Mouse (Mus musculus) heart, embryonic 12.5 days (tissue): ENCODE results near the gene Gabbr2. TPM values are rescaled to one million over a fixed set of nuclear protein-coding genes. Genes with fewer than 3 reads are reported as not detected.

Experiments
- ATAC-seq: fragments of 200-750 bp; cut with Nextera tagmentation; 2 replicates; pipeline ENCODE4 v1.8.0; 2017; ENCODE audit warnings: moderate TSS enrichment, moderate library complexity; ENCODE audit not compliant: insufficient number of reproducible peaks, low FRiP score
- H3K27ac ChIP-seq: fragments of 300-500 bp; sonication (generic); 2 replicates; pipeline ENCODE4 v1.5.1; 2016; ENCODE audit warnings: mild to moderate bottlenecking, moderate library complexity; ENCODE audit not compliant: poor library complexity, severe bottlenecking
- H3K27me3 ChIP-seq: fragments of 300-500 bp; sonication (generic); replicated peaks from 2 replicates; pipeline ENCODE4 v1.6.1; 2016; ENCODE audit warnings: mild to moderate bottlenecking, moderate library complexity
- H3K36me3 ChIP-seq: fragments of 300-500 bp; sonication (generic); 2 replicates; pipeline ENCODE4 v1.6.1; 2016; ENCODE audit warnings: mild to moderate bottlenecking, moderate library complexity
- H3K4me1 ChIP-seq: fragments of 300-500 bp; sonication (generic); replicated peaks from 2 replicates; pipeline ENCODE4 v1.6.1; 2016; ENCODE audit warnings: mild to moderate bottlenecking
- H3K4me2 ChIP-seq: fragments of 300-500 bp; sonication (generic); 2 replicates; pipeline ENCODE4 v1.6.1; 2016; ENCODE audit warnings: mild to moderate bottlenecking, moderate library complexity
- H3K4me3 ChIP-seq: fragments of 300-500 bp; sonication (generic); 2 replicates; pipeline ENCODE4 v1.5.1; 2016; ENCODE audit warnings: mild to moderate bottlenecking
- H3K9ac ChIP-seq: fragments of 300-500 bp; sonication (generic); 2 replicates; pipeline ENCODE4 v1.6.1; 2016; ENCODE audit warnings: mild to moderate bottlenecking, moderate library complexity
- H3K9me3 ChIP-seq: fragments of 300-500 bp; sonication (generic); replicated peaks from 2 replicates; pipeline ENCODE4 v1.6.1; 2016; ENCODE audit warnings: mild to moderate bottlenecking, moderate library complexity
- WGBS: fragments of 180-500 bp; shearing (Covaris S2); methylation state at CpG from one replicate; pipeline ENCODE4 v1.1.7; 2016; 5-methylcytosine and 5-hydroxymethylcytosine counted together
- polyA plus RNA-seq: library from polyadenylated mRNA; unstranded; fragments of >200 nt; fragmentation: Nextera tagmentation; extraction: Ambion mirVana; gene quantifications from 2 replicates; pipeline ENCODE4 v1.2.1, GENCODE M21; 2016

Gabbr2 gene
- polyA plus RNA-seq, 1 experiment from 2014 or later = 0.05 TPM

- H3K9me3 ChIP-seq = no peaks in the 10 kb centered on the region
- peaks cover 13% of the 10 kb centered on the region for H3K27me3 ChIP-seq
- H3K4me3 ChIP-seq = no peak overlapping the region
- no peak overlapping the region for H3K27ac ChIP-seq
- no peak for ATAC-seq
- H3K9ac ChIP-seq = no peak overlapping the region
- no peaks in the 10 kb centered on the region for H3K36me3 ChIP-seq
- WGBS = 85% methylated on average over 7 of the region's 7 CpGs
- no peak overlapping the region for H3K4me2 ChIP-seq
- no peaks in the 10 kb centered on the region for H3K4me1 ChIP-seq
Observed at GRCm38 (mm10) chr4:46842596-46842995, 149.1 kb downstream of the Gabbr2 start.

DNA sequence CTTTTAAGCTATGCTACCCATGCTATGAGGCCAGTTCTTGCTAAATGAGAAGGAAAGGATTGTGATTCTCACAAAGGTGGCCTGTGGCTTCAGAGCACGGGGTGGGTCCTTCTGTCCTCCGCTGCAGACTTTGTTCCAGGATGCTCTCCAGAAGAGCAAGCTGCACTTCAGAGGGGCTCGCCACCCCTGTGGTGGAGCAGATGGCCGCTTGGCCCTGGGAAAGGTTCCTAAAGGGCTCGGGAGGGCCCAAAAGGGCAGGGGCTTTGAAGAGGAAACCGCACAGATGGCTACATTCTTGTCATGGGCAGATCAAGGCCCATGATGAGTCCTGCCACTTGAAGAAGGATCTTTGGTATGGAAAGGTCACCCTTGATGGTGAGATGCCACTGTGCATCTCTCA, 151.5 kb downstream of the Gabbr2 start:
- no peaks in the 10 kb centered on the region for H3K9me3 ChIP-seq
- no peaks in the 10 kb centered on the region for H3K4me1 ChIP-seq
- ATAC-seq = no peak
- no peak overlapping the region for H3K27ac ChIP-seq
- no peak overlapping the region for H3K4me2 ChIP-seq
- no peak overlapping the region for H3K9ac ChIP-seq
- peaks cover 16% of the 10 kb centered on the region for H3K27me3 ChIP-seq
- H3K4me3 ChIP-seq = no peak overlapping the region
- H3K36me3 ChIP-seq = no peaks in the 10 kb centered on the region
- 66% methylated on average over 6 of the region's 6 CpGs for WGBS

- no peak for ATAC-seq
- Histone ChIP-seq H3K4me1 (no peaks in the 10 kb centered on the region), H3K4me2 (no peak overlapping the region), H3K27ac (no peak overlapping the region), H3K36me3 (no peaks in the 10 kb centered on the region), H3K9me3 (no peaks in the 10 kb centered on the region), H3K9ac (no peak overlapping the region), H3K4me3 (no peak overlapping the region), H3K27me3 (peaks cover 16% of the 10 kb centered on the region; the same call in 1 of the 2 replicates)
- 75% methylated on average over 7 of the region's 7 CpGs for WGBS
Observed at GRCm38 (mm10) chr4:46837362-46837761, 154.3 kb downstream of the Gabbr2 start.

GRCm38 (mm10) chr4:46836065-46836464, 155.6 kb downstream of the Gabbr2 start:
- Histone ChIP-seq H3K4me1 (no peaks in the 10 kb centered on the region), H3K27ac (no peak overlapping the region), H3K9me3 (no peaks in the 10 kb centered on the region), H3K27me3 (peaks cover 7% of the 10 kb centered on the region; the same call in 1 of the 2 replicates), H3K9ac (no peak overlapping the region), H3K4me3 (no peak overlapping the region), H3K4me2 (no peak overlapping the region), H3K36me3 (no peaks in the 10 kb centered on the region)
- no peak for ATAC-seq
- 67% methylated on average over 18 of the region's 18 CpGs for WGBS

DNA sequence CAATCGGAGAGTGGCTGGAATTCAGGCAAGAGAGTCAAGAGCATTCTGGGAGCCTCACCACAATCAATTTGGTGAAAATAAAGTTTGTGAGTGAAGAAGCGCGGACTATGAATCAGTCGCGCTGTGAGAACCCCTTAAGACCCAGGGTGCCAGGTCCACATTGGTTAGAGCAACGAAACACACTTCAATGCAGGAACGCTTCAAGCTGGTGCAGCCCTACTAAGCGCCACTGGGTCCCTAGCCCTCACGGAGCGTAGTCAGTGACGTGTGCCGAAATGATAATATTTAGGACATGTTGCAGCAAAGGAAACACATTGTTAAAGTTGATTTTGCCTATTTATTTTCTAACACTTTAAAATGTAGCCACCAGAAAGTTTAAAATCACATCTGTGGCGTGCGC, 156.6 kb downstream of the Gabbr2 start:
- no peak for ATAC-seq
- WGBS = 93% methylated on average over 14 of the region's 14 CpGs

GRCm38 (mm10) chr4:46832834-46833544, 158.7 kb downstream of the Gabbr2 start:
- Histone ChIP-seq H3K4me1 (no peaks in the 10 kb centered on the region), H3K9ac (no peak overlapping the region), H3K36me3 (no peaks in the 10 kb centered on the region), H3K27me3 (peaks cover 8% of the 10 kb centered on the region), H3K4me2 (no peak overlapping the region), H3K9me3 (no peaks in the 10 kb centered on the region), H3K27ac (no peak overlapping the region), H3K4me3 (no peak overlapping the region)
- 41% methylated on average over 12 of the region's 12 CpGs for WGBS
- no peak; the same call in 1 of the 2 replicates for ATAC-seq

More for the DNA sequence above, 156.6 kb downstream of the Gabbr2 start:
- H3K9me3 ChIP-seq = no peaks in the 10 kb centered on the region
- H3K4me1 ChIP-seq = no peaks in the 10 kb centered on the region
- H3K4me2 ChIP-seq = no peak overlapping the region
- no peak overlapping the region for H3K9ac ChIP-seq
- H3K27me3 ChIP-seq = peaks cover 6% of the 10 kb centered on the region; the same call in 1 of the 2 replicates
- H3K27ac ChIP-seq = no peak overlapping the region
- no peak overlapping the region for H3K4me3 ChIP-seq
- H3K36me3 ChIP-seq = no peaks in the 10 kb centered on the region

DNA sequence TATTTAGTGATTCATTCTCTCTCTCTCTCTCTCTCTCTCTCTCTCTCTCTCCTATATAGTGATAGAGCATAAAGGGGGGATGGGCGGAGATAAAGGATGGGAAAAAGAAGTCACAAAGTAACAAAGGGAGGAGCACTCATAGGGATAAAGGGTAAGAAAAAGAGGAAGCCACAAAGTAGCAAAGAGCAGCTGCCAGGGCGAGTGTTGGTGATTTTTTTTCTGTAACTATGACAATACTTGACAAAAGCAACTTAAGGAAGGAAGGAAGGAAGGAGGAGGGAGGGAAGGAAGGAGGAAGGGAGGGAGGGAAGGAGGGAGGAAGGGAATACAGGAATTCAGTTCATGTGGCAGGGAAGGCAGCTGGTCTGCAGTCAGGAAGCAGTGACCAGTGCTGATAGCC, 162.0 kb downstream of the Gabbr2 start:
- peaks cover 3% of the 10 kb centered on the region; the same call in 1 of the 2 replicates for H3K4me1 ChIP-seq

GRCm38 (mm10) chr4:46828141-46828571, 163.5 kb downstream of the Gabbr2 start:
- peaks cover 4% of the 10 kb centered on the region; the same call in 1 of the 2 replicates for H3K27me3 ChIP-seq
- H3K9ac ChIP-seq = no peak overlapping the region
- peaks cover 3% of the 10 kb centered on the region; the same call in 1 of the 2 replicates for H3K4me1 ChIP-seq
- H3K9me3 ChIP-seq = no peaks in the 10 kb centered on the region
- ATAC-seq = no peak
- H3K27ac ChIP-seq = no peak overlapping the region
- no peak overlapping the region for H3K4me3 ChIP-seq
- 79% methylated on average over 5 of the region's 5 CpGs for WGBS
- no peak overlapping the region for H3K4me2 ChIP-seq
- H3K36me3 ChIP-seq = no peaks in the 10 kb centered on the region

More for the DNA sequence above, 162.0 kb downstream of the Gabbr2 start:
- Histone ChIP-seq H3K27ac (no peak overlapping the region), H3K27me3 (peaks cover 4% of the 10 kb centered on the region; the same call in 1 of the 2 replicates), H3K9ac (no peak overlapping the region), H3K4me2 (no peak overlapping the region), H3K36me3 (no peaks in the 10 kb centered on the region), H3K4me3 (no peak overlapping the region), H3K9me3 (no peaks in the 10 kb centered on the region)
- ATAC-seq = no peak
- WGBS = 29% methylated on average over 2 of the region's 2 CpGs

DNA sequence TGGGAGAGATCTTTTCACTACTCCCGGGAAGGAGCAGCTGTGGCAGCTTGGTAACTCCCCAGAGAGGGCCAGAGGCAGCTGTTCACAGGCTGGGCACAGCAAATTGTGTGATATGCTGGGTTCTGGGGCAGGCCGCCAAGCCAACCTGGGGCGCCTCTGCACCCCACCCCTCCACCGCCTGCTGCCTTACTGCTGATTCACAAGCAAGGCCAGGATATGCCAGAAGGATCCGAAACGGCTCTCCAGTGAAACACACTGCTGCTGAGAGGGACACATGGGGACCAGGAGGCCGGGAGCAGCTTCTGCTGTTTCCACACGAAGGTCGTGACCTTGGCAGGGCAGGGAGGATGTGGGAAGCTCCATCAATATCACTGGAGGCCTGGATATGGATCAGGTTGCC, 164.2 kb downstream of the Gabbr2 start:
- WGBS = 47% methylated on average over 9 of the region's 9 CpGs
- Histone ChIP-seq H3K4me3 (no peak overlapping the region), H3K9me3 (peaks cover 3% of the 10 kb centered on the region; the same call in 1 of the 2 replicates), H3K4me2 (no peak overlapping the region), H3K4me1 (peaks cover 3% of the 10 kb centered on the region; the same call in 1 of the 2 replicates), H3K27me3 (peaks cover 4% of the 10 kb centered on the region; the same call in 1 of the 2 replicates), H3K36me3 (no peaks in the 10 kb centered on the region), H3K27ac (no peak overlapping the region), H3K9ac (no peak overlapping the region)
- ATAC-seq = no peak

DNA sequence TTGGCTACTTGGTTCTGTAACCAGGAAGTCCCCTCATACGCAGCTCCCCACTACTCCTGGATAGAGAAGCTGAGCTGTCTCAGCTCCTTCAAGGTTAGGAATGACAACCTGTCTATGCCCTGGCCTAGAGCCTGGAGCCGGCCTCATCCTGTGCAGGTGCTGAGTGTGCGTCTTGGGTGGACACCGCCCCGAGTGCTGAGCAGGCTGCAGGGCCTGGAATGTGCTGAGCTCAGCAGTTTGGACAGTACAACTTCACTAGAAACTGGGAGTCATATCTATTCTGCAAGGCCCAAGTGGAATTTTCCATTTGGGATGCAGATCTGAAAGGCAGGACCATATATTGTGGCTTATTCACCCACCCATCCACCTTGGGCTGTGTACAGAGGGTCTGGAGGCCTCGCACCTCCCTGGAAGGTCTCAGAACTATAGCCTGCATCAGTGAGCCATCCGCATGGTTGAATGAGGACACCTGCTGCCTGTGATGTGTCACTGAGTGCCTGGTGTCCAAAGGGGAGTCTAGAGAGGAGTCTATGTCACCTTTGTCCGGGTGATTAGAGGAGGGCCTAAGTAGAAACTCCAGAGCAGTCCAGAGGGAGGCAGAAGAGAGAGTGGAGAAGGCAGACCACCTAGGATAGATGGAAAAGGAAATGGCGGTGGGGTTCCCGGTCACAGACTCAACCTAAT, 165.7 kb downstream of the Gabbr2 start:
- Histone ChIP-seq H3K36me3 (no peaks in the 10 kb centered on the region), H3K27me3 (peaks cover 4% of the 10 kb centered on the region; the same call in 1 of the 2 replicates), H3K9me3 (peaks cover 3% of the 10 kb centered on the region; the same call in 1 of the 2 replicates), H3K9ac (no peak overlapping the region), H3K4me2 (no peak overlapping the region), H3K4me3 (no peak overlapping the region), H3K27ac (no peak overlapping the region), H3K4me1 (peaks cover 3% of the 10 kb centered on the region; the same call in 1 of the 2 replicates)
- WGBS = 75% methylated on average over 10 of the region's 10 CpGs
- ATAC-seq = peak; percentile 27; the same call in 1 of the 2 replicates

- Histone ChIP-seq H3K9me3 (peaks cover 3% of the 10 kb centered on the region; the same call in 1 of the 2 replicates), H3K4me1 (peaks cover 3% of the 10 kb centered on the region; the same call in 1 of the 2 replicates), H3K9ac (no peak overlapping the region), H3K36me3 (no peaks in the 10 kb centered on the region), H3K4me3 (no peak overlapping the region), H3K27me3 (peaks cover 4% of the 10 kb centered on the region; the same call in 1 of the 2 replicates), H3K27ac (no peak overlapping the region), H3K4me2 (no peak overlapping the region)
- WGBS = 67% methylated on average over 14 of the region's 14 CpGs
- no peak for ATAC-seq
Observed at GRCm38 (mm10) chr4:46823738-46824137, 167.9 kb downstream of the Gabbr2 start.
